Mouse (Mus musculus) heart, embryonic 13.5 days (tissue): Measurements from ENCODE around the gene Rfx3. TPM values are rescaled to one million over a fixed set of nuclear protein-coding genes. Genes with fewer than 3 reads are reported as not detected.

ENCODE experiments used
- ATAC-seq: fragments of 200-750 bp; cut with Nextera tagmentation; 2 replicates; pipeline ENCODE4 v1.8.0; 2017; ENCODE audit warnings: moderate TSS enrichment; ENCODE audit not compliant: insufficient number of reproducible peaks, low FRiP score, low TSS enrichment; ENCODE audit errors: extremely low read depth
- H3K27ac ChIP-seq: fragments of 300-500 bp; sonication (generic); replicated peaks from 2 replicates; pipeline ENCODE4 v1.5.1; 2015; ENCODE audit warnings: moderate library complexity, mild to moderate bottlenecking, inconsistent platforms
- H3K27me3 ChIP-seq: fragments of 300-500 bp; sonication (generic); replicated peaks from 2 replicates; pipeline ENCODE4 v1.6.1; 2015; ENCODE audit warnings: mild to moderate bottlenecking, inconsistent platforms
- H3K36me3 ChIP-seq: fragments of 300-500 bp; sonication (generic); 2 replicates; pipeline ENCODE4 v1.6.1; 2015; ENCODE audit warnings: mild to moderate bottlenecking, inconsistent platforms
- H3K4me1 ChIP-seq: fragments of 300-500 bp; sonication (generic); 2 replicates; pipeline ENCODE4 v1.6.1; 2015; ENCODE audit warnings: inconsistent platforms
- H3K4me2 ChIP-seq: fragments of 300-500 bp; sonication (generic); 2 replicates; pipeline ENCODE4 v1.6.1; 2015; ENCODE audit warnings: inconsistent platforms, mild to moderate bottlenecking, moderate library complexity
- H3K4me3 ChIP-seq: fragments of 300-500 bp; sonication (generic); 2 replicates; pipeline ENCODE4 v1.5.1; 2015; ENCODE audit warnings: moderate library complexity, mild to moderate bottlenecking, inconsistent platforms
- H3K9ac ChIP-seq: fragments of 300-500 bp; sonication (generic); 2 replicates; pipeline ENCODE4 v1.6.1; 2015; ENCODE audit warnings: inconsistent platforms, mild to moderate bottlenecking, moderate library complexity
- H3K9me3 ChIP-seq: fragments of 300-500 bp; sonication (generic); 2 replicates; pipeline ENCODE4 v1.6.1; 2016; ENCODE audit warnings: inconsistent platforms
- WGBS: fragments of 180-500 bp; shearing (Covaris S2); methylation state at CpG from one replicate; pipeline ENCODE4 v1.1.7; 2015; ENCODE audit warnings: mixed read lengths; 5-methylcytosine and 5-hydroxymethylcytosine counted together
- polyA plus RNA-seq: library from polyadenylated mRNA; unstranded; fragments of >200 nt; fragmentation: Nextera tagmentation; extraction: Ambion mirVana; gene quantifications from 2 replicates; pipeline ENCODE4 v1.2.1, GENCODE M21; 2015

Rfx3 gene
- polyA plus RNA-seq, 1 experiment from 2014 or later: 5.4 TPM

GRCm38 (mm10) chr19:27838041-27838440, 172.9 kb downstream of the Rfx3 start:
- ATAC-seq: no peak
- 69% methylated on average over 4 of the region's 4 CpGs for WGBS
- H3K27me3 ChIP-seq: no peaks in the 10 kb centered on the region
- H3K4me1 ChIP-seq: peaks cover 3% of the 10 kb centered on the region
- no peak overlapping the region for H3K9ac ChIP-seq
- H3K36me3 ChIP-seq: no peaks in the 10 kb centered on the region
- no peak overlapping the region for H3K4me3 ChIP-seq
- no peak overlapping the region for H3K4me2 ChIP-seq
- no peak overlapping the region for H3K27ac ChIP-seq
- no peaks in the 10 kb centered on the region for H3K9me3 ChIP-seq

- Histone ChIP-seq H3K4me1 (peaks cover 7% of the 10 kb centered on the region), H3K36me3 (0 out of 2 replicates have a peak, but pooled peaks cover 6% of the 10 kb centered on the region), H3K27ac (no peak overlapping the region), H3K4me3 (no peak overlapping the region), H3K9me3 (no peaks in the 10 kb centered on the region), H3K9ac (no peak overlapping the region), H3K4me2 (no peak overlapping the region), H3K27me3 (no peaks in the 10 kb centered on the region)
- no peak for ATAC-seq
- 17% methylated on average over 1 of the region's 1 CpGs for WGBS
Observed at GRCm38 (mm10) chr19:27832448-27832847, 178.5 kb downstream of the Rfx3 start.

- Histone ChIP-seq H3K4me1 (peaks cover 5% of the 10 kb centered on the region), H3K9me3 (no peaks in the 10 kb centered on the region), H3K36me3 (peaks cover 20% of the 10 kb centered on the region; the same call in 1 of the 2 replicates), H3K27ac (no peak overlapping the region), H3K4me2 (no peak overlapping the region), H3K9ac (no peak overlapping the region), H3K4me3 (no peak overlapping the region), H3K27me3 (no peaks in the 10 kb centered on the region)
- 71% methylated on average over 1 of the region's 1 CpGs for WGBS
- no peak for ATAC-seq
Observed at GRCm38 (mm10) chr19:27828316-27828715, 182.7 kb downstream of the Rfx3 start.

GRCm38 (mm10) chr19:27817661-27818060, 193.3 kb downstream of the Rfx3 start:
- H3K4me3 ChIP-seq: no peak overlapping the region
- peaks cover 15% of the 10 kb centered on the region for H3K36me3 ChIP-seq
- no peak overlapping the region for H3K4me2 ChIP-seq
- ATAC-seq: no peak
- H3K9ac ChIP-seq: no peak overlapping the region
- no peaks in the 10 kb centered on the region for H3K4me1 ChIP-seq
- no peaks in the 10 kb centered on the region for H3K27me3 ChIP-seq
- no peaks in the 10 kb centered on the region for H3K9me3 ChIP-seq
- no peak overlapping the region for H3K27ac ChIP-seq

- Histone ChIP-seq H3K27me3 (no peaks in the 10 kb centered on the region), H3K27ac (no peak overlapping the region), H3K9ac (no peak overlapping the region), H3K4me2 (no peak overlapping the region), H3K4me1 (no peaks in the 10 kb centered on the region), H3K36me3 (peaks cover 23% of the 10 kb centered on the region), H3K4me3 (no peak overlapping the region), H3K9me3 (no peaks in the 10 kb centered on the region)
- no peak for ATAC-seq
- WGBS: 47% methylated on average over 4 of the region's 4 CpGs
Observed at GRCm38 (mm10) chr19:27780030-27780429, 230.9 kb downstream of the Rfx3 start.

GRCm38 (mm10) chr19:27770716-27771265, 240.2 kb downstream of the Rfx3 start:
- H3K4me3 ChIP-seq: no peak overlapping the region
- 82% methylated on average over 8 of the region's 8 CpGs for WGBS
- no peaks in the 10 kb centered on the region for H3K4me1 ChIP-seq
- no peak overlapping the region for H3K9ac ChIP-seq
- H3K9me3 ChIP-seq: no peaks in the 10 kb centered on the region
- ATAC-seq: no peak
- peaks cover 25% of the 10 kb centered on the region for H3K36me3 ChIP-seq
- no peaks in the 10 kb centered on the region for H3K27me3 ChIP-seq
- H3K4me2 ChIP-seq: no peak overlapping the region
- H3K27ac ChIP-seq: no peak overlapping the region

- 87% methylated on average over 17 of the region's 17 CpGs for WGBS
Observed at GRCm38 (mm10) chr19:27768444-27768843, 242.5 kb downstream of the Rfx3 start.

GRCm38 (mm10) chr19:27760309-27760708, 250.7 kb downstream of the Rfx3 start:
- peaks cover 6% of the 10 kb centered on the region; the same call in 1 of the 2 replicates for H3K4me1 ChIP-seq
- H3K36me3 ChIP-seq: no peaks in the 10 kb centered on the region; the same call in 1 of the 2 replicates
- WGBS: 85% methylated on average over 9 of the region's 9 CpGs
- no peaks in the 10 kb centered on the region for H3K27me3 ChIP-seq
- H3K4me2 ChIP-seq: no peak overlapping the region
- H3K9me3 ChIP-seq: no peaks in the 10 kb centered on the region
- H3K4me3 ChIP-seq: no peak overlapping the region
- ATAC-seq: no peak
- H3K27ac ChIP-seq: no peak overlapping the region
- H3K9ac ChIP-seq: no peak overlapping the region

More at GRCm38 (mm10) chr19:27768444-27768843, 242.5 kb downstream of the Rfx3 start:
- no peak overlapping the region for H3K9ac ChIP-seq
- no peak overlapping the region for H3K27ac ChIP-seq
- no peak overlapping the region for H3K4me3 ChIP-seq
- H3K36me3 ChIP-seq: peaks cover 25% of the 10 kb centered on the region
- H3K4me1 ChIP-seq: no peaks in the 10 kb centered on the region
- H3K27me3 ChIP-seq: no peaks in the 10 kb centered on the region
- H3K9me3 ChIP-seq: no peaks in the 10 kb centered on the region
- H3K4me2 ChIP-seq: no peak overlapping the region
- no peak for ATAC-seq

- peaks cover 6% of the 10 kb centered on the region; the same call in 1 of the 2 replicates for H3K4me1 ChIP-seq
- no peak overlapping the region for H3K27ac ChIP-seq
- no peak overlapping the region for H3K9ac ChIP-seq
- H3K9me3 ChIP-seq: no peaks in the 10 kb centered on the region
- H3K4me2 ChIP-seq: no peak overlapping the region
- H3K36me3 ChIP-seq: no peaks in the 10 kb centered on the region
- H3K27me3 ChIP-seq: no peaks in the 10 kb centered on the region
- no peak overlapping the region for H3K4me3 ChIP-seq
- 47% methylated on average over 8 of the region's 8 CpGs for WGBS
- ATAC-seq: no peak
Observed at GRCm38 (mm10) chr19:27759347-27759746, 251.6 kb downstream of the Rfx3 start.

- no peaks in the 10 kb centered on the region for H3K9me3 ChIP-seq
- H3K4me2 ChIP-seq: no peak overlapping the region
- H3K9ac ChIP-seq: no peak overlapping the region
- WGBS: 83% methylated on average over 1 of the region's 1 CpGs
- H3K27me3 ChIP-seq: no peaks in the 10 kb centered on the region
- no peak for ATAC-seq
- no peak overlapping the region for H3K4me3 ChIP-seq
- H3K4me1 ChIP-seq: peaks cover 8% of the 10 kb centered on the region
- no peaks in the 10 kb centered on the region for H3K36me3 ChIP-seq
- H3K27ac ChIP-seq: no peak overlapping the region
Observed at GRCm38 (mm10) chr19:27747301-27747700, 263.7 kb downstream of the Rfx3 start.

GRCm38 (mm10) chr19:27738908-27739307, 272.1 kb downstream of the Rfx3 start:
- H3K36me3 ChIP-seq: no peaks in the 10 kb centered on the region
- H3K4me1 ChIP-seq: no peaks in the 10 kb centered on the region
- H3K9me3 ChIP-seq: no peaks in the 10 kb centered on the region
- H3K9ac ChIP-seq: no peak overlapping the region
- no peak overlapping the region for H3K4me2 ChIP-seq
- ATAC-seq: no peak
- WGBS: 64% methylated on average over 8 of the region's 8 CpGs
- H3K4me3 ChIP-seq: no peak overlapping the region
- no peaks in the 10 kb centered on the region for H3K27me3 ChIP-seq
- no peak overlapping the region for H3K27ac ChIP-seq

GRCm38 (mm10) chr19:27736571-27736970, 274.4 kb downstream of the Rfx3 start:
- no peaks in the 10 kb centered on the region for H3K36me3 ChIP-seq

More at GRCm38 (mm10) chr19:27736571-27736970, 274.4 kb downstream of the Rfx3 start:
- no peaks in the 10 kb centered on the region for H3K27me3 ChIP-seq
- ATAC-seq: no peak
- no peaks in the 10 kb centered on the region for H3K4me1 ChIP-seq
- H3K9me3 ChIP-seq: no peaks in the 10 kb centered on the region
- H3K4me3 ChIP-seq: no peak overlapping the region
- WGBS: 63% methylated on average over 2 of the region's 2 CpGs
- H3K27ac ChIP-seq: no peak overlapping the region
- no peak overlapping the region for H3K4me2 ChIP-seq
- H3K9ac ChIP-seq: no peak overlapping the region
